28 mouse cellular contexts compared by ENCODE assay signal in genomic region chr15:38588268-38588667, GRCm38 (mm10).
"Had no signal": no experiment of that assay in that cellular context is flagged by ENCODE, and none has a peak within 500 bp of the region (broad histone marks: within the 10 kb centered on the region; RNA-seq: fewer than 3 reads in every experiment).

No protein-coding gene starts in this region.

- H3K9ac ChIP-seq: embryonic facial prominence, embryonic 12.5 days; embryonic facial prominence, embryonic 13.5 days; embryonic facial prominence, embryonic 15.5 days; forebrain, embryonic 12.5 days; forebrain, embryonic 13.5 days; forebrain, embryonic 15.5 days; forebrain, postnatal 0 days had no signal

- DNase-seq: cerebellum, adult 2 months; cerebellum, adult 8-10 months; cerebellum, adult 9-10 months; cerebellum, adult 9-11 months; cerebellum, postnatal 10 days; cerebellum, postnatal 14 days; cerebellum, postnatal 25 days; cerebellum, postnatal 36 days; embryo, embryonic 11 days; forebrain, postnatal 0 days; gastrocnemius, adult 2 months; gastrocnemius, postnatal 10 days; gastrocnemius, postnatal 14 days; gastrocnemius, postnatal 25 days; gastrocnemius, postnatal 36 days; heart, adult 18-20 months; heart, adult 2 months had no signal

- H3K27ac ChIP-seq: embryonic facial prominence, embryonic 10.5 days; embryonic facial prominence, embryonic 12.5 days; embryonic facial prominence, embryonic 13.5 days; embryonic facial prominence, embryonic 15.5 days; forebrain, embryonic 10.5 days; forebrain, embryonic 12.5 days; forebrain, embryonic 13.5 days; forebrain, embryonic 15.5 days; gastrocnemius, adult 2 months; heart, adult 2 months had no signal

- H3K4me2 ChIP-seq: embryonic facial prominence, embryonic 12.5 days; embryonic facial prominence, embryonic 13.5 days; embryonic facial prominence, embryonic 15.5 days; forebrain, embryonic 12.5 days; forebrain, embryonic 13.5 days; forebrain, embryonic 15.5 days had no signal

- H3K4me1 ChIP-seq: embryonic facial prominence, embryonic 12.5 days; embryonic facial prominence, embryonic 13.5 days; embryonic facial prominence, embryonic 15.5 days had no signal

- H3K4me3 ChIP-seq: embryonic facial prominence, embryonic 10.5 days; embryonic facial prominence, embryonic 12.5 days; embryonic facial prominence, embryonic 13.5 days; embryonic facial prominence, embryonic 15.5 days; erythroblast, embryonic 14.5 days; forebrain, embryonic 10.5 days; forebrain, embryonic 12.5 days; forebrain, embryonic 13.5 days; forebrain, embryonic 15.5 days; gastrocnemius, adult 2 months; heart, adult 2 months had no signal

- H3K9me3 ChIP-seq: embryonic facial prominence, embryonic 12.5 days; embryonic facial prominence, embryonic 15.5 days; forebrain, embryonic 10.5 days; forebrain, embryonic 12.5 days; forebrain, embryonic 13.5 days; forebrain, embryonic 15.5 days had no signal

- H3K27me3 ChIP-seq: embryonic facial prominence, embryonic 12.5 days; embryonic facial prominence, embryonic 13.5 days; embryonic facial prominence, embryonic 15.5 days; forebrain, embryonic 12.5 days; forebrain, embryonic 13.5 days; forebrain, embryonic 15.5 days had no signal

- ATAC-seq: forebrain, embryonic 13.5 days; forebrain, embryonic 14.5 days; forebrain, embryonic 15.5 days; forebrain, embryonic 16.5 days; forebrain, postnatal 0 days had no signal

- H3K36me3 ChIP-seq: embryonic facial prominence, embryonic 10.5 days; embryonic facial prominence, embryonic 12.5 days; embryonic facial prominence, embryonic 13.5 days; embryonic facial prominence, embryonic 15.5 days; forebrain, embryonic 10.5 days; forebrain, embryonic 12.5 days; forebrain, embryonic 15.5 days had no signal
